In genomic region chr7:105619701-105620100, GRCm38 (mm10) we compare ENCODE assay signal across 23 mouse cellular contexts. TPM values are rescaled to one million over a fixed set of nuclear protein-coding genes. Genes with fewer than 3 reads are reported as not detected.
"Had no signal": no experiment of that assay in that cellular context is flagged by ENCODE, and none has a peak within 500 bp of the region (broad histone marks: within the 10 kb centered on the region; RNA-seq: fewer than 3 reads in every experiment).

No protein-coding gene starts in this region.

- DNase-seq: gastrocnemius, postnatal 14 days; gastrocnemius, postnatal 36 days; heart, adult 2 months; heart, postnatal 14 days; heart, postnatal 36 days; kidney, adult 11 months; kidney, adult 8-10 months; kidney, postnatal 14 days; kidney, postnatal 36 days; layer of hippocampus, adult 9-11 months; layer of hippocampus, postnatal 36 days; left cerebral cortex, postnatal 4 days had no signal

- H3K4me2 ChIP-seq: heart, embryonic 11.5 days; heart, embryonic 13.5 days; heart, embryonic 15.5 days; hindbrain, embryonic 13.5 days; hindbrain, embryonic 15.5 days; kidney, embryonic 15.5 days; limb, embryonic 13.5 days; limb, embryonic 15.5 days had no signal

- H3K4me1 ChIP-seq: hindbrain, embryonic 13.5 days; hindbrain, embryonic 15.5 days; kidney, embryonic 15.5 days; limb, embryonic 13.5 days; limb, embryonic 15.5 days had no signal

- H3K9me3 ChIP-seq: heart, embryonic 13.5 days; heart, embryonic 15.5 days; hindbrain, embryonic 13.5 days; hindbrain, embryonic 15.5 days; kidney, embryonic 15.5 days; limb, embryonic 13.5 days; limb, embryonic 15.5 days had no signal

- H3K27me3 ChIP-seq: heart, embryonic 13.5 days; heart, embryonic 15.5 days; hindbrain, embryonic 13.5 days; hindbrain, embryonic 15.5 days; kidney, embryonic 15.5 days; limb, embryonic 13.5 days; limb, embryonic 15.5 days had no signal

- H3K27ac ChIP-seq: heart, adult 2 months; heart, embryonic 13.5 days; heart, embryonic 15.5 days; hindbrain, embryonic 13.5 days; hindbrain, embryonic 15.5 days; hindbrain, postnatal 0 days; kidney, embryonic 15.5 days; kidney, postnatal 0 days; limb, embryonic 13.5 days; limb, embryonic 15.5 days had no signal

- H3K9ac ChIP-seq: heart, embryonic 13.5 days; heart, embryonic 15.5 days; hindbrain, embryonic 13.5 days; hindbrain, embryonic 15.5 days; kidney, embryonic 15.5 days; limb, embryonic 13.5 days; limb, embryonic 15.5 days had no signal

- H3K4me3 ChIP-seq: heart, adult 2 months; heart, embryonic 13.5 days; heart, embryonic 15.5 days; hindbrain, embryonic 13.5 days; hindbrain, embryonic 15.5 days; kidney, embryonic 15.5 days; limb, embryonic 13.5 days; limb, embryonic 15.5 days had no signal

RNA-seq across cellular contexts. Expression of gene Hpx, which starts 19.8 kb away (rescaled TPM):
- polyA plus RNA-seq: hindbrain, embryonic 11.5 days; hindbrain, postnatal 0 days had no signal
